8 mouse cellular contexts compared by ENCODE assay signal in the genomic region with DNA sequence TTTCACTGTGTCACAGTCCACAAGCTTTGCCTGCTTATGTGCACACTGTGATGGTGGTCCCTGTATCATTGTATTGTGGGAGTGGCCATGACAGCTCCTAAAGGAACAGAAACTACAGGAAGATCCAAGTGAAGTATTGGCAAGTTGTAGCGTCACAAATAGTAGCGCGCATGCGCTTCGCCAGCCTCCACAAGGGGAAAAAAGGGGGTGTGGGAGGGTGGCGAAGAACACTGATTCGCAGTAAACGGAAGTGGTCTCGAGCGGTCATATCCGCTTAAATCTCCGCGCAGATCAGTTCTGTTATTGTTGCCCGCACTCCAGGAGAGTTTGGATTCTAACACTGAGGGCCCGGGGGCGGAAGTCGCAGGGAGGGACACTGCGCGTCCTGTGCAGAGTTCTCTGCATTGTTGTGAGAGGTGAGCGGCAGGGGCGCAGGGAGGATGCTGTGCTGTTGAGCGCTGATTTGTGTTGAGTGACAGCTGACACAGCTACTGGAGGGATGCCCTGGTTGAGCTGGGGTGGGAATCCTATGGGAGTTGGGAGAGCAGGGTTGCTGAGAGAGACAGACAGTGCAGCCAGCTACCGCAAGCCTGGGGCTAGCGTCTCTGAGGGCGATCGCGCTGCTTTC. TPM values are rescaled to one million over a fixed set of nuclear protein-coding genes. Genes with fewer than 3 reads are reported as not detected.
DNase-seq lines count a peak whose midpoint lies in the region; ATAC-seq and TF ChIP-seq lines count a peak whose summit lies in the region.

A gene (plus strand): TSS at position 251 of the 628 bp plus-strand sequence.

- no peaks in the 10 kb centered on the region for H3K27me3 ChIP-seq in neural tube, embryonic 15.5 days (replicated peaks)

- DNase-seq in ES-CJ7 (ENCODE audit: low read depth, low spot score), result peak; percentile 97
- peak; percentile 86 for DNase-seq in cerebellum, adult 11-12 months
- peak; percentile 94 for DNase-seq in forelimb bud, embryonic 11.5 days (ENCODE audit: low read depth, low spot score)
- peak; percentile 87 for DNase-seq in heart, postnatal 4 days
- peak; percentile 86 to 92 for DNase-seq in layer of hippocampus, adult 2 months (ENCODE audit: low spot score in 2 of 2)
- DNase-seq in lung, adult 2 months, result peak; percentile 67
- DNase-seq in testis, postnatal 10 days (ENCODE audit: low spot score), result peak; percentile 87

- ATAC-seq in neural tube, embryonic 15.5 days (ENCODE audit: low FRiP score), result peak; percentile 93

- peak; percentile 50 for TF ChIP-seq CTCF in layer of hippocampus, adult 2 months (conservative IDR thresholded peaks at IDR 0.05)
- TF ChIP-seq CTCF in lung, adult 2 months (IDR thresholded peaks at IDR 0.05; ENCODE audit: insufficient read depth, low read length), result no peak

- peaks cover 19% of the 10 kb centered on the region for H3K36me3 ChIP-seq in neural tube, embryonic 15.5 days

- TF ChIP-seq POLR2A in lung, adult 2 months (IDR thresholded peaks at IDR 0.05; ENCODE audit: borderline replicate concordance, extremely low read depth, low read depth, low read length), result 0 out of 2 replicates have a peak, but pooled peaks have one; percentile 36

- peak within 1 kb of the TSS; percentile 84 for H3K27ac ChIP-seq in layer of hippocampus, adult 2 months
- peak within 1 kb of the TSS; percentile 90 for H3K27ac ChIP-seq in neural tube, embryonic 15.5 days (replicated peaks)

- peak within 1 kb of the TSS; percentile 72 for H3K4me3 ChIP-seq in layer of hippocampus, adult 2 months
- peak within 1 kb of the TSS; percentile 58 for H3K4me3 ChIP-seq in lung, adult 2 months (replicated peaks; ENCODE audit: extremely low read depth, low read depth, low read length)
- peak within 1 kb of the TSS; percentile 83 for H3K4me3 ChIP-seq in neural tube, embryonic 15.5 days (replicated peaks)

- peak within 1 kb of the TSS; percentile 71 for H3K4me2 ChIP-seq in neural tube, embryonic 15.5 days

- WGBS in lung, adult 2 months, result under 1% methylated on average over 27 of the region's 27 CpGs
- under 1% methylated on average over 27 of the region's 27 CpGs for WGBS in neural tube, embryonic 15.5 days

- H3K9ac ChIP-seq in neural tube, embryonic 15.5 days (replicated peaks), result peak within 1 kb of the TSS; percentile 76

- peaks cover 6% of the 10 kb centered on the region for H3K4me1 ChIP-seq in lung, adult 2 months (ENCODE audit: control insufficient read depth, insufficient read depth, low read length)
- peaks cover 19% of the 10 kb centered on the region for H3K4me1 ChIP-seq in neural tube, embryonic 15.5 days

- H3K9me3 ChIP-seq in neural tube, embryonic 15.5 days (replicated peaks), result no peaks in the 10 kb centered on the region

RNA-seq across cellular contexts. Expression of the gene that starts here (rescaled TPM):
- 1 to 10 TPM; 1.0 to 1.1 TPM for total RNA-seq in heart, postnatal 4 days (2021)
- 1 to 10 TPM; 4.4 to 4.9 TPM for total RNA-seq in layer of hippocampus, adult 2 months (2021)
- 1.6 and 1.8 TPM in 2 replicates for polyA plus RNA-seq in lung, adult 2 months (2012; rRNA removed)
- polyA plus RNA-seq in neural tube, embryonic 15.5 days (2015; fragmentation: Nextera tagmentation; extraction: Ambion mirVana), result 6.7 and 7.5 TPM in 2 replicates

Comparison
In these comparisons a context has a peak if more than half of its experiments do, and no peak if none do; other contexts are left out.
1. Peak in every context shown above with its lines: DNase-seq, ATAC-seq, H3K4me3 ChIP-seq and H3K27ac ChIP-seq.